In the genomic region with DNA sequence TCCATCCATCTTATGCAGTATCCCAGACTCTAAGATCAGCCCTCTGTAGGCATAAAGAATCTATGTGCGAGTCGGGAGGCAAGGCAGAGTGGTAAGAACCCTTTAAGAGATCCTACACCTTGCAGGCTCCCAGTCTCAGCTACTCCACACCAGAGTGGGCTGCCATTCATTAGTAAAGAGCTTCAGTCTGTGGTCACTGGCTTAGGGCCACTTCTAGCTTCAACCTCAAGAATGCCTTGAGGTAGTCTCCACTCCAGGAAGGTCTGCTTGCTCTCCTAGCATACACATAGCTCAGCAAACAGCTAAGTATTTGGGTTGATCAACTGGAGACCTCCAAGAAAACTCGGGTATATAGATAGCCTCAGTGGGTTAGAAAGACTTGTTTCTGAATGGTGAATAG, we compare ENCODE assay signal across 8 mouse cellular contexts. TPM values are rescaled to one million over a fixed set of nuclear protein-coding genes. Genes with fewer than 3 reads are reported as not detected.
A peak's percentile ranks its signal among the peaks of the same experiment; 100 is the strongest.
DNase-seq lines count a peak whose midpoint lies in the region; ATAC-seq lines count a peak whose summit lies in the region.

No protein-coding gene starts in this region.

- H3K9me3 ChIP-seq in neural tube, embryonic 11.5 days (ENCODE audit: control insufficient read depth, low read length): no peaks in the 10 kb centered on the region
- no peaks in the 10 kb centered on the region for H3K9me3 ChIP-seq in liver, embryonic 11.5 days (ENCODE audit: control insufficient read depth, low read length)
- no peaks in the 10 kb centered on the region for H3K9me3 ChIP-seq in stomach, embryonic 15.5 days

- no peaks in the 10 kb centered on the region for H3K27me3 ChIP-seq in neural tube, embryonic 11.5 days (ENCODE audit: control insufficient read depth, insufficient read depth, low read length)
- H3K27me3 ChIP-seq in liver, embryonic 11.5 days (replicated peaks; ENCODE audit: control insufficient read depth, insufficient read depth, low read length): peaks cover 5% of the 10 kb centered on the region
- H3K27me3 ChIP-seq in stomach, embryonic 15.5 days (replicated peaks): no peaks in the 10 kb centered on the region

- H3K4me3 ChIP-seq in neural tube, embryonic 11.5 days (ENCODE audit: low read depth, low read length): no peak overlapping the region
- H3K4me3 ChIP-seq in liver, embryonic 11.5 days (ENCODE audit: low read depth, low read length): no peak overlapping the region
- H3K4me3 ChIP-seq in stomach, embryonic 15.5 days (replicated peaks): no peak overlapping the region; the same call in 1 of the 2 replicates

- no peak overlapping the region; the same call in 1 of the 2 replicates for H3K9ac ChIP-seq in neural tube, embryonic 11.5 days (ENCODE audit: low read length)
- H3K9ac ChIP-seq in liver, embryonic 11.5 days (ENCODE audit: low read depth, low read length): peak overlapping the region; percentile 44; the same call in 1 of the 2 replicates
- no peak overlapping the region for H3K9ac ChIP-seq in stomach, embryonic 15.5 days

- peaks cover 9% of the 10 kb centered on the region for H3K4me1 ChIP-seq in neural tube, embryonic 11.5 days (ENCODE audit: control insufficient read depth, insufficient read depth, low read length)
- H3K4me1 ChIP-seq in liver, embryonic 11.5 days (replicated peaks; ENCODE audit: control insufficient read depth, insufficient read depth, low read length): peaks cover 11% of the 10 kb centered on the region
- peaks cover 16% of the 10 kb centered on the region for H3K4me1 ChIP-seq in stomach, embryonic 15.5 days

- H3K36me3 ChIP-seq in neural tube, embryonic 11.5 days (ENCODE audit: control insufficient read depth, insufficient read depth, low read length): no peaks in the 10 kb centered on the region
- H3K36me3 ChIP-seq in liver, embryonic 11.5 days (ENCODE audit: control insufficient read depth, insufficient read depth, low read length): no peaks in the 10 kb centered on the region
- H3K36me3 ChIP-seq in stomach, embryonic 15.5 days: no peaks in the 10 kb centered on the region

- H3K4me2 ChIP-seq in neural tube, embryonic 11.5 days (ENCODE audit: low read depth): peak overlapping the region; percentile 43; the same call in 1 of the 2 replicates
- peak overlapping the region; percentile 75 for H3K4me2 ChIP-seq in liver, embryonic 11.5 days
- peak overlapping the region; percentile 66 for H3K4me2 ChIP-seq in stomach, embryonic 15.5 days

- WGBS in neural tube, embryonic 11.5 days: 47% methylated on average over 3 of the region's 3 CpGs
- WGBS in liver, embryonic 11.5 days: 36% methylated on average over 3 of the region's 3 CpGs
- 45% methylated on average over 3 of the region's 3 CpGs for WGBS in stomach, embryonic 15.5 days

- H3K27ac ChIP-seq in neural tube, embryonic 11.5 days (ENCODE audit: low read depth, low read length): no peak overlapping the region
- H3K27ac ChIP-seq in liver, embryonic 11.5 days (ENCODE audit: low read depth, low read length): no peak overlapping the region
- H3K27ac ChIP-seq in stomach, embryonic 15.5 days: peak overlapping the region; percentile 88

- peak; percentile 0; the same call in 1 of the 2 replicates for ATAC-seq in frontal cortex, adult (ENCODE audit: low TSS enrichment)
- ATAC-seq in neural tube, embryonic 11.5 days (ENCODE audit: insufficient read depth, low FRiP score, low TSS enrichment): no peak
- no peak for ATAC-seq in liver, embryonic 11.5 days (replicated peaks; ENCODE audit: low FRiP score)
- ATAC-seq in stomach, embryonic 15.5 days (ENCODE audit: insufficient read depth, low FRiP score, low read depth): no peak; the same call in 1 of the 2 replicates

- DNase-seq in frontal cortex, postnatal 14 days (ENCODE audit: low spot score in 2 of 2): no peak
- no peak for DNase-seq in neural tube, embryonic 11.5 days (ENCODE audit: low spot score)
- no peak for DNase-seq in neural tube, embryonic 10.5 days (ENCODE audit: extremely low spot score, low spot score)
- DNase-seq in liver, embryonic 11.5 days (ENCODE audit: low spot score): no peak
- DNase-seq in left cerebral cortex, adult 8-10 months (ENCODE audit: low spot score in 2 of 2): no peak
- DNase-seq in cerebellum, adult 11 months: no peak

RNA-seq across cellular contexts. Expression of a gene that starts 19.0 kb away (rescaled TPM):
- not detected in 2 replicates for polyA plus RNA-seq in neural tube, embryonic 11.5 days (2014; fragmentation: Nextera tagmentation; extraction: Ambion mirVana)
- 0.25 TPM in 1 of 2 replicates, not detected in the other for polyA plus RNA-seq in liver, embryonic 11.5 days (2014; fragmentation: Nextera tagmentation; extraction: Ambion mirVana)
- polyA plus RNA-seq in stomach, embryonic 15.5 days (2015; fragmentation: Nextera tagmentation; extraction: Ambion mirVana): 0.17 TPM in 1 of 2 replicates, not detected in the other
- total RNA-seq in left cerebral cortex, adult 8-10 months (2022): not detected

RNA-seq across cellular contexts. Expression of a gene that starts 41.1 kb away (rescaled TPM):
- polyA plus RNA-seq in neural tube, embryonic 11.5 days (2014; fragmentation: Nextera tagmentation; extraction: Ambion mirVana): 31.6 and 33.8 TPM in 2 replicates
- polyA plus RNA-seq in liver, embryonic 11.5 days (2014; fragmentation: Nextera tagmentation; extraction: Ambion mirVana): 20.0 and 20.9 TPM in 2 replicates
- polyA plus RNA-seq in stomach, embryonic 15.5 days (2015; fragmentation: Nextera tagmentation; extraction: Ambion mirVana): 31.0 and 32.3 TPM in 2 replicates
- 100 to 1,000 TPM; 138 to 154 (median 144) TPM for total RNA-seq in left cerebral cortex, adult 8-10 months (2022)
